Mouse (Mus musculus): ENCODE measurements around the gene Large2.
A peak's percentile ranks its signal among the peaks of the same experiment; 100 is the strongest.

Large2 gene

GRCm38 (mm10) chr2:92327601-92328000 lies 47.1 kb downstream of the Large2 start:
- no peak for DNase-seq

- no peak for DNase-seq
Measured at GRCm38 (mm10) chr2:92326221-92326620, 48.4 kb downstream of the Large2 start.

GRCm38 (mm10) chr2:92325676-92326075 lies 49.0 kb downstream of the Large2 start:
- DNase-seq: no peak

- DNase-seq: peak in 1 of 2 experiments; percentile 31
Measured at GRCm38 (mm10) chr2:92322669-92323068, 52.0 kb downstream of the Large2 start.

- DNase-seq: no peak
Measured at GRCm38 (mm10) chr2:92317228-92317627, 57.4 kb downstream of the Large2 start.

- DNase-seq: no peak
Measured at GRCm38 (mm10) chr2:92316652-92317051, 58.0 kb downstream of the Large2 start.

All from kidney, adult 8-10 months (tissue).